Mouse (Mus musculus) MEL (cell line): Measurements from ENCODE around the gene Egr4. TPM values are rescaled to one million over a fixed set of nuclear protein-coding genes. Genes with fewer than 3 reads are reported as not detected.

Experiments used
- DNase-seq: peaks from one replicate; pipeline ENCODE4 v3.0.0; 2011; ENCODE audit warnings: low read depth, low spot score
- H3K27ac ChIP-seq: 2 replicates; pipeline ENCODE4 v1.5.1; 2012; ENCODE audit warnings: low read depth, mild to moderate bottlenecking, control low read depth, low read length, moderate library complexity; ENCODE audit not compliant: control insufficient read depth
- H3K27me3 ChIP-seq, 2 experiments: fragments of 150-350 bp in 1 of 2; sonication (generic) in 1 of 2; 2 replicates each; pipeline ENCODE4 v1.6.1; 2012; ENCODE audit warnings: low read length in 2 of 2, mild to moderate bottlenecking in 2 of 2, improper control_type of control experiment in 1 of 2, moderate library complexity in 1 of 2; ENCODE audit not compliant: insufficient read depth in 2 of 2, control insufficient read depth in 1 of 2
- H3K36me3 ChIP-seq, 2 experiments: 2 replicates each; pipeline ENCODE4 v1.6.1; 2012 to 2014; ENCODE audit warnings: low read length in 2 of 2, improper control_type of control experiment in 1 of 2, inconsistent platforms in 1 of 2, mild to moderate bottlenecking in 1 of 2; ENCODE audit not compliant: insufficient read depth in 2 of 2, control insufficient read depth in 1 of 2
- H3K4me1 ChIP-seq, 2 experiments: fragments of 150-350 bp in 1 of 2; sonication (generic) in 1 of 2; 2 replicates each; pipeline ENCODE4 v1.6.1; 2012; ENCODE audit warnings: low read length in 2 of 2, improper control_type of control experiment in 1 of 2, mild to moderate bottlenecking in 1 of 2; ENCODE audit not compliant: insufficient read depth in 2 of 2, control insufficient read depth in 1 of 2
- H3K4me3 ChIP-seq, 2 experiments: fragments of 150-350 bp in 1 of 2; sonication (generic) in 1 of 2; 2 replicates each; pipeline ENCODE4 v1.5.1; 2012; ENCODE audit warnings: low read depth in 2 of 2, low read length in 2 of 2, mild to moderate bottlenecking in 2 of 2, moderate library complexity in 2 of 2, control low read depth in 1 of 2, improper control_type of control experiment in 1 of 2; ENCODE audit not compliant: control insufficient read depth in 1 of 2, insufficient read depth in 1 of 2
- H3K79me2 ChIP-seq: 2 replicates; pipeline ENCODE4 v1.6.1; 2012; ENCODE audit warnings: mild to moderate bottlenecking, low read length, moderate library complexity; ENCODE audit not compliant: control insufficient read depth, poor library complexity, insufficient read depth
- H3K9ac ChIP-seq: 2 replicates; pipeline ENCODE4 v1.6.1; 2012; ENCODE audit warnings: low read depth, mild to moderate bottlenecking, control low read depth, low read length, moderate library complexity; ENCODE audit not compliant: control insufficient read depth, poor library complexity, severe bottlenecking
- H3K9me3 ChIP-seq: fragments of 150-350 bp; sonication (generic); replicated peaks from 2 replicates; pipeline ENCODE4 v1.6.1; 2012; ENCODE audit warnings: mild to moderate bottlenecking, low read length, improper control_type of control experiment, moderate library complexity; ENCODE audit not compliant: insufficient read depth
- CTCF ChIP-seq, 3 experiments: IDR thresholded peaks in 2 of 3; conservative IDR thresholded peaks in 1 of 3; 2 replicates each; pipeline ENCODE4 v1.5.1; 2011 to 2012; ENCODE audit warnings: low read length in 3 of 3, low read depth in 2 of 3, mild to moderate bottlenecking in 2 of 3, improper control_type of control experiment in 1 of 3, inconsistent platforms in 1 of 3, mixed read lengths in 1 of 3, moderate library complexity in 1 of 3; ENCODE audit not compliant: control insufficient read depth in 1 of 3, insufficient read depth in 1 of 3, poor library complexity in 1 of 3, severe bottlenecking in 1 of 3
- E2F4 ChIP-seq: IDR thresholded peaks from 2 replicates; pipeline ENCODE4 v1.6.1; 2011; ENCODE audit warnings: low read depth, low read length, improper control_type of control experiment, borderline replicate concordance
- ELF1 ChIP-seq: IDR thresholded peaks from 2 replicates; pipeline ENCODE4 v1.6.1; 2014; ENCODE audit warnings: low read depth, mild to moderate bottlenecking, inconsistent platforms, low read length, improper control_type of control experiment, moderate library complexity
- ETS1 ChIP-seq: IDR thresholded peaks from 2 replicates; pipeline ENCODE4 v1.6.1; 2012; ENCODE audit warnings: low read depth, mild to moderate bottlenecking, inconsistent platforms, low read length, improper control_type of control experiment, moderate library complexity
- HCFC1 ChIP-seq: IDR thresholded peaks from 2 replicates; pipeline ENCODE4 v1.6.1; 2012; ENCODE audit warnings: low read depth, mild to moderate bottlenecking, inconsistent platforms, low read length, improper control_type of control experiment, moderate library complexity
- KAT2A ChIP-seq: conservative IDR thresholded peaks from 2 replicates; pipeline ENCODE4 v1.6.1; 2012; ENCODE audit warnings: low read depth, low read length, improper control_type of control experiment, inconsistent platforms
- MYB ChIP-seq: IDR thresholded peaks from 2 replicates; pipeline ENCODE4 v1.6.1; 2011; ENCODE audit warnings: mild to moderate bottlenecking, low read depth, low read length, improper control_type of control experiment
- MYC ChIP-seq: IDR thresholded peaks from 2 replicates; pipeline ENCODE4 v1.6.1; 2011; ENCODE audit warnings: low read depth, mild to moderate bottlenecking, low read length, improper control_type of control experiment, moderate library complexity
- NELFE ChIP-seq: IDR thresholded peaks from 2 replicates; pipeline ENCODE4 v1.6.1; 2011; ENCODE audit warnings: low read depth, low read length, improper control_type of control experiment
- NRF1 ChIP-seq: IDR thresholded peaks from 2 replicates; pipeline ENCODE4 v1.6.1; 2014; ENCODE audit warnings: low read depth, mild to moderate bottlenecking, inconsistent platforms, low read length, improper control_type of control experiment, moderate library complexity; ENCODE audit not compliant: poor library complexity, insufficient read depth, severe bottlenecking
- POLR2AphosphoS2 ChIP-seq: IDR thresholded peaks from 2 replicates; pipeline ENCODE4 v1.6.1; 2011; ENCODE audit warnings: low read length, improper control_type of control experiment
- SMC3 ChIP-seq: IDR thresholded peaks from 2 replicates; pipeline ENCODE4 v1.6.1; 2011; ENCODE audit warnings: low read depth, low read length, improper control_type of control experiment
- TAL1 ChIP-seq: IDR thresholded peaks from 2 replicates; pipeline ENCODE4 v1.6.1; 2012; ENCODE audit warnings: mild to moderate bottlenecking, inconsistent platforms, low read length, moderate library complexity, mixed read lengths
- USF1 ChIP-seq: IDR thresholded peaks from 2 replicates; pipeline ENCODE4 v1.6.1; 2014; ENCODE audit warnings: low read depth, mild to moderate bottlenecking, inconsistent platforms, low read length, improper control_type of control experiment, moderate library complexity
- USF2 ChIP-seq, 2 experiments: IDR thresholded peaks; 2 replicates each; pipeline ENCODE4 v1.6.1; 2011 to 2012; ENCODE audit warnings: improper control_type of control experiment in 2 of 2, low read length in 2 of 2, borderline replicate concordance in 1 of 2, inconsistent platforms in 1 of 2, low read depth in 1 of 2, mild to moderate bottlenecking in 1 of 2; ENCODE audit not compliant: insufficient read depth in 1 of 2
- polyA plus RNA-seq, 2 experiments: library from polyadenylated mRNA; stranded (reverse) in 1 of 2; unstranded in 1 of 2; fragments of >175 nt in 1 of 2; fragments of >200 nt in 1 of 2; gene quantifications; 2 replicates each; pipeline versions ENCODE4 v1.2.1 to v1.2.4; 2012; ENCODE audit warnings: low replicate concordance in 2 of 2, low read depth in 1 of 2; ENCODE audit not compliant: insufficient read length in 2 of 2, insufficient read depth in 1 of 2, missing spikeins in 1 of 2
- total RNA-seq: library from RNA; depleted of rRNA; stranded (reverse); fragments of 300-350 nt; gene quantifications from 2 replicates; pipeline ENCODE4 v1.2.3, GENCODE M21; 2012

Egr4 gene
- total and polyA plus RNA-seq, 3 experiments = not detected

GRCm38 (mm10) chr6:85471962-85472361 lies 41.4 kb downstream of the Egr4 start:
- no peaks in the 10 kb centered on the region for H3K9me3 ChIP-seq
- no peak for TF ChIP-seq HCFC1
- no peak for TF ChIP-seq KAT2A
- no peak for TF ChIP-seq USF1
- no peak for TF ChIP-seq MYC
- no peak for TF ChIP-seq TAL1
- TF ChIP-seq USF2 (IDR thresholded peaks at IDR 0.05; ENCODE audit: borderline replicate concordance in 1 of 2, insufficient read depth in 1 of 2, low read depth in 1 of 2, low read length in 2 of 2) = no peak
- no peak for TF ChIP-seq E2F4
- TF ChIP-seq MYB = no peak
- no peak for TF ChIP-seq ETS1
- TF ChIP-seq NELFE = no peak
- TF ChIP-seq, all 39 proteins: peak for 0
- H3K4me1 ChIP-seq = no peaks in the 10 kb centered on the region
- no peak overlapping the region for H3K9ac ChIP-seq
- no peak overlapping the region for H3K4me3 ChIP-seq
- peaks cover 0 to 6% of the 10 kb centered on the region in 2 experiments; a peak in 1 of 4 replicates for H3K36me3 ChIP-seq
- no peaks in the 10 kb centered on the region for H3K79me2 ChIP-seq
- no peak for DNase-seq
- no peak overlapping the region for H3K27ac ChIP-seq
- no peaks in the 10 kb centered on the region for H3K27me3 ChIP-seq

DNA sequence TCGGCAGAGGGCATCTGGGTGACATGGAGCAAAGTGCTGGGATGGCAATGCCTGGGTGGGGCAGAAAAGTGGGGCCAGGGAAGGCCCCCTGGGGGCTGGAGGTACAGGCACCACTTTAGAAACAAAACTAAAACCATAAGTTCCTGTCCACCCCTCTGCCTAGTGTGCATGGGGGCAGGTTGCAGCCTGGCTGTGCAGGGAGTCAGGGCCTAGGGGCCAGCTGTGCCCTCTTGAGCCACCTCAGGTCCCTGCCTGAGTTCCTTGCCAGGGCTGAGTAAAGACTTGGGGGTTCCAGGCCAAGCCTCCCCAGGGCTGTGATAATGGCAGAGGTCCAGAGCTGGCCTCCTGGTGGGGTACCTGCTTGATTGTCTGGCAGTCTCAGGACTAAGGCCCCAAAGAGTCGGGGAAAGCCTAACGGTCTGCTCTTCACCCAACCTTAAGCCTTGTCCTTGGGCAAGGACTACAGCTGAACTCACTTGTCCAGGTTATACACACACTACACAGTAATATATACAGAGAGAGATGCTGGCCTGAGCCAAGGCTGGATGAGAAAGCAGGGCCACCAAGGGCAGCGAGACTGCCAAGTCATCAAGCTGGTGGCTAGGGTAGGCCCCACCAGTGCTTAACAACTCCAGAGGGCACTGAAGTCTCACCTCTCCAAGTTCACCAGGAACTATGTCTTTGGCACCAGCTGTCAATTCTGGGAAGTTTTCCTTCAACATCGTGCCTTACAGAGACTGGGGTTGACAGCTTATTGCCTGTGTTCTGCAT lies 43.5 kb downstream of the Egr4 start:
- peaks cover 0 to 19% of the 10 kb centered on the region in 2 experiments; a peak in 2 of 4 replicates for H3K36me3 ChIP-seq
- DNase-seq = peak; percentile 29
- H3K27ac ChIP-seq = no peak overlapping the region
- no peak overlapping the region for H3K9ac ChIP-seq
- H3K27me3 ChIP-seq = no peaks in the 10 kb centered on the region
- H3K4me3 ChIP-seq = no peak overlapping the region
- TF ChIP-seq HCFC1 (no peak), ELF1 (no peak), POLR2AphosphoS2 (peak; percentile 88; the same call in 1 of the 2 replicates)
- H3K79me2 ChIP-seq = no peaks in the 10 kb centered on the region
- H3K9me3 ChIP-seq = no peaks in the 10 kb centered on the region
- no peaks in the 10 kb centered on the region for H3K4me1 ChIP-seq

DNA sequence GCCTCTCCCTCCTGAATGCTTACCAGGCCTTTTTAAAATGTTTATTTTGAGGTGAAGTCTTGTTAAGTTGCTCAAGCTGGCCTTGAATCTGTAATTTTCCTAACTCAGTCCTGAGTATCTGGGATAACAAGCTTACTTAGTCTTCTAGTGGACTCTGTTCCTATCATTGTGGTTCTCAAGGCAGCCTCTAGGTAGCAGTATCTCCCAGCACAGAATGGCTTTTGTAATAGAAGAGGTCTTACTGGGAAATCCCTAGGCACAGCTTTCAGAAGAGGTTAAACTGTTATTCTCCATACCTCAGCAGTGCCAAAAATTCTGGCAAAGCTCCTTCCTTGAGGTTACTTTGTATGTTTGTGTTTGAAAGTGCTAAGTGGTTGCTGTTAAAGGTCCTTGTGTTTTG lies 48.0 kb downstream of the Egr4 start:
- Histone ChIP-seq H3K27me3 (no peaks in the 10 kb centered on the region), H3K9ac (no peak overlapping the region), H3K4me1 (no peaks in the 10 kb centered on the region), H3K36me3 (peaks cover 0 to 37% of the 10 kb centered on the region in 2 experiments; a peak in 2 of 4 replicates), H3K27ac (no peak overlapping the region), H3K9me3 (no peaks in the 10 kb centered on the region), H3K79me2 (no peaks in the 10 kb centered on the region; the same call in 1 of the 2 replicates), H3K4me3 (no peak overlapping the region)
- peak; percentile 36 for DNase-seq
- no peak for TF ChIP-seq NRF1
- TF ChIP-seq CTCF (IDR thresholded peaks at IDR 0.05 in 2 of 3, conservative IDR thresholded peaks at IDR 0.05 in 1 of 3; ENCODE audit: control insufficient read depth in 1 of 3, insufficient read depth in 1 of 3, low read depth in 2 of 3, low read length in 3 of 3, poor library complexity in 1 of 3, severe bottlenecking in 1 of 3) = peak in 2 of 3 experiments; percentile 21 to 35; a peak in 3 of 6 replicates
- TF ChIP-seq SMC3 = peak; percentile 28
